ENCODE assay signal across 16 mouse cellular contexts in the genomic region with DNA sequence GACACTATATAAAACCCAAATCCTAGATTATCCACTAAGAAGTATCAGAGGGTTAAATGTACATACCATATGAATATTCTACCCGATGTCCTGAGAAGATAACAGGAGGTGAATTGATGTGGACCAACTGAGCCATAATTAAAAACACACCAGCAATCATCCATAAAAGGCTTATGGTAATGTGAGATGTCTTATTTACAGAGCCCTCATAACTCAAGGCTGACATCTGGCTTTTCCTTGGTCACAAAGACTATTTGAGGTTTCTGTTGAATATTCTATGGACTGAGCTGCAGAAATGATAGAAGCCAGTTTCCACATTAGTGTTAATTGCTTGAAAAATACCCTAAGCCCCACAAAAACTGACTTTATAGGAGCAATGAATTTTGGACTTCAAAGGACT.
"Had no signal": no experiment of that assay in that cellular context is flagged by ENCODE, and none has a peak within 500 bp of the region (broad histone marks: within the 10 kb centered on the region; RNA-seq: fewer than 3 reads in every experiment).

No protein-coding gene starts in this region.

- H3K9me3 ChIP-seq: limb, embryonic 13.5 days; liver, embryonic 15.5 days; midbrain, embryonic 15.5 days; stomach, embryonic 15.5 days had no signal

- H3K27ac ChIP-seq: kidney, postnatal 0 days; left cerebral cortex, adult 2 months; limb, embryonic 13.5 days; liver, embryonic 15.5 days; midbrain, embryonic 15.5 days; stomach, embryonic 15.5 days had no signal

- H3K27me3 ChIP-seq: limb, embryonic 13.5 days; liver, embryonic 15.5 days; midbrain, embryonic 15.5 days; stomach, embryonic 15.5 days had no signal

- H3K4me3 ChIP-seq: left cerebral cortex, adult 2 months; limb, embryonic 13.5 days; liver, embryonic 15.5 days; midbrain, embryonic 15.5 days; stomach, embryonic 15.5 days had no signal

- H3K4me2 ChIP-seq: limb, embryonic 13.5 days; liver, embryonic 11.5 days; liver, embryonic 15.5 days; midbrain, embryonic 11.5 days; midbrain, embryonic 15.5 days; stomach, embryonic 15.5 days had no signal

- ATAC-seq: intestine, embryonic 16.5 days; lung, postnatal 0 days; midbrain, embryonic 15.5 days had no signal

- H3K4me1 ChIP-seq: limb, embryonic 13.5 days; liver, embryonic 15.5 days; midbrain, embryonic 15.5 days; stomach, embryonic 15.5 days had no signal

- DNase-seq: kidney, adult 2 months; lung, adult 2 months; lung, postnatal 4 days; right cerebral cortex, postnatal 14 days; thymus, adult 2 months; thymus, postnatal 25 days had no signal

- H3K9ac ChIP-seq: limb, embryonic 13.5 days; liver, embryonic 15.5 days; midbrain, embryonic 15.5 days; stomach, embryonic 15.5 days had no signal

- H3K36me3 ChIP-seq: limb, embryonic 13.5 days; liver, embryonic 15.5 days; midbrain, embryonic 15.5 days; stomach, embryonic 15.5 days had no signal
